Mouse (Mus musculus) retina, adult 2 months (tissue): Measurements from ENCODE around the gene Fastk.

Experiments
- DNase-seq: peaks from one replicate; pipeline ENCODE4 v3.0.0-alpha.2; 2012; ENCODE audit warnings: low read depth, low spot score

The Fastk gene

DNA sequence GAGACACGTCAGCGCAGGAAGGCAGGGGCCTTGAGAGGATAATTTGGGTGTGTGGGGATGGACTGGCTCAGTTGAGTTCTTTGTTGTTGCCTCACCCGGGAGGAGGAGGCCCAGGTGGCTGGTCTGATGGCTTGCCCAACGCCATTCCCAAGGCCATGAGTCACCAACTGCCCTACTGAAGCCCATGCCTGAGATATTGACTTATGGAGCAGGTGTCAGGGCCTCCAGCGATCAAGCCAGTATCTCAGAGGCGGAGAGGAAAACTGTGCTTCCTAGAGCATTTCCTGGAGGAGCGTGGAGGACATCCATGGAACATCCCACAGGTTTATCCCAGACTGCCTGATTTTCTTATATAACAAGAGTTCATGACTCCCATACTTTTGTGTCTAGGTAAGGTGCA lies 52.4 kb downstream of the Fastk start:
- DNase-seq, result no peak

DNA sequence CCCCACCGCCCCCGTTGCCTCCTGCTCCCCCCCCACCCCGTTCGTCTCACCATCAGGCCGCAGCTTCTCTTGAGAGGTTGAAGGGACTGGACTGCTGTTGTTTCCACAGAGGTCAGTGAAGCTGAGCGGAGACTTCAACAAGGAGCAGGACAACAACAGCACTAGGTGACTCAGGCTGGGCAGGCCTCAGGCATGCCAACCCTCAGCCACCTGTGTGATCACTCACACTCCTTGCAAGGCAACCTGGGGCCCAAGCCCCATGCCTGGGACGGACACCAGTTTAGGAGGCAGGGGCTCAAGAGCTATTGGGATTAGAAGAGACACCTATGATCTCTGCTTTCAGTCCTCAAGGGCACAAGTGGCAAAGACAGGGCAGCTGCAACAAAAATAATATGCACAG lies 53.2 kb downstream of the Fastk start, which contains the start of gene Atg9b:
Atg9b (minus strand) TSS at position 280 of the 400 bp plus-strand sequence.
- no peak for DNase-seq

- no peak for DNase-seq
Measured at GRCm38 (mm10) chr5:24389658-24390020, 55.4 kb downstream of the Fastk start.

DNA sequence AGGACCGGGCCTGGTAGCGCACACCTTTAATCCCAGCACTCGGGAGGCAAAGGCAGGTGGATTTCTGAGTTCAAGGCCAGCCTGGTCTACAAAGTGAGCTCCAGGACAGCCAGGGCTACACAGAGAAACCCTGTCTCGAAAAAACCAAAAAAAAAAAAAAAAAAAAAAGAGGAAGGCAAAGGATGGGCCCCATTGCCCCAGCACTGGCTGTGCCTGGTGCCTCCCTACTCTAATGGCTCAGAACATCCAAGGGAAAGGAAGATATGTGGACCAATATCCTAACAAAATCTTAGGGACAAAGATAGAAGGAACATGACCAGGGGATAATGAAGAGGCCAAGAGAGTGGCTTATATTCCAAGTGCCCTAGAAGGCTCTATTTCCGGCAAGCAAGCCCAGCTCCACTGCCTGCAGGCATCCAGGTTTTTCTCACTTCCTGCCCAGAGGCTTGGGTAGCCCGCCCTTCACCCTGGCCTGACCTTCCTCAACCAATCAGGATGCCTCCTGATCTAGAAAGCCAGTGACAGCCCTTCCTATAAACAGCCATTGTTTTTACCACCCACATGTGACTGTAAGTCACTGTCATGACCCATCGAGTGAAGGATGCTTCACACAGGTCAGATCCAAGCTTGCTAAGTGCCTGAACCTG lies 56.0 kb downstream of the Fastk start:
- no peak for DNase-seq
